Mouse (Mus musculus) embryonic facial prominence, embryonic 14.5 days (tissue): ENCODE measurements around the gene Naxe. TPM values are rescaled to one million over a fixed set of nuclear protein-coding genes. Genes with fewer than 3 reads are reported as not detected.
A peak's percentile ranks its signal among the peaks of the same experiment; 100 is the strongest.

Experiments used
- ATAC-seq: fragments of 200-750 bp; cut with Nextera tagmentation; 2 replicates; pipeline ENCODE4 v1.8.0; 2017; ENCODE audit warnings: low read depth, moderate number of reproducible peaks, moderate TSS enrichment
- DNase-seq: peaks from one replicate; pipeline ENCODE4 v3.0.0-alpha.2; 2015; ENCODE audit warnings: low spot score
- H3K27ac ChIP-seq: fragments of 300-500 bp; sonication (generic); replicated peaks from 2 replicates; pipeline ENCODE4 v1.5.1; 2014; ENCODE audit warnings: low read depth, mild to moderate bottlenecking, low read length, moderate library complexity
- H3K27me3 ChIP-seq: fragments of 300-500 bp; sonication (generic); replicated peaks from 2 replicates; pipeline ENCODE4 v1.6.1; 2014; ENCODE audit warnings: low read length; ENCODE audit not compliant: control insufficient read depth, insufficient read depth
- H3K36me3 ChIP-seq: fragments of 300-500 bp; sonication (generic); 2 replicates; pipeline ENCODE4 v1.6.1; 2014; ENCODE audit warnings: low read length, mixed read lengths; ENCODE audit not compliant: control insufficient read depth, insufficient read depth
- H3K4me1 ChIP-seq: fragments of 300-500 bp; sonication (generic); 2 replicates; pipeline ENCODE4 v1.6.1; 2014; ENCODE audit warnings: antibody characterized with exemption, low read length; ENCODE audit not compliant: control insufficient read depth, insufficient read depth
- H3K4me2 ChIP-seq: fragments of 300-500 bp; sonication (generic); 2 replicates; pipeline ENCODE4 v1.6.1; 2014; ENCODE audit warnings: low read depth, mild to moderate bottlenecking, low read length, moderate library complexity, mixed read lengths
- H3K4me3 ChIP-seq: fragments of 300-500 bp; sonication (generic); 2 replicates; pipeline ENCODE4 v1.5.1; 2014; ENCODE audit warnings: low read depth, mild to moderate bottlenecking, low read length
- H3K9ac ChIP-seq: fragments of 300-500 bp; sonication (generic); 2 replicates; pipeline ENCODE4 v1.6.1; 2014; ENCODE audit warnings: low read depth, mild to moderate bottlenecking, low read length, moderate library complexity, mixed read lengths
- H3K9me3 ChIP-seq: fragments of 300-500 bp; sonication (generic); 2 replicates; pipeline ENCODE4 v1.6.1; 2016; ENCODE audit warnings: low read length; ENCODE audit not compliant: control insufficient read depth
- WGBS: fragments of 180-500 bp; shearing (Covaris S2); extraction: QIAGEN DNeasy Blood & Tissue Kit; methylation state at CpG from one replicate; pipeline ENCODE4 v1.1.7; 2014; 5-methylcytosine and 5-hydroxymethylcytosine counted together
- polyA plus RNA-seq: library from polyadenylated mRNA; unstranded; fragments of >200 nt; fragmentation: Nextera tagmentation; extraction: Ambion mirVana; gene quantifications from 2 replicates; pipeline ENCODE4 v1.2.1, GENCODE M21; 2014

Gene Naxe
- polyA plus RNA-seq, 1 experiment from 2014 or later, result 179 TPM

GRCm38 (mm10) chr3:88077441-88077840 lies 19.1 kb upstream of the Naxe start:
- Histone ChIP-seq H3K27me3 (no peaks in the 10 kb centered on the region), H3K9me3 (no peaks in the 10 kb centered on the region), H3K4me3 (no peak overlapping the region), H3K27ac (no peak overlapping the region), H3K9ac (no peak overlapping the region), H3K4me2 (no peak overlapping the region), H3K36me3 (no peaks in the 10 kb centered on the region), H3K4me1 (0 out of 2 replicates have a peak, but pooled peaks cover 3% of the 10 kb centered on the region)
- ATAC-seq, result no peak
- DNase-seq, result no peak
- 31% methylated on average over 8 of the region's 8 CpGs for whole genome bisulfite sequencing

- Histone ChIP-seq H3K27ac (no peak overlapping the region), H3K4me2 (no peak overlapping the region), H3K9me3 (no peaks in the 10 kb centered on the region), H3K4me3 (no peak overlapping the region), H3K9ac (no peak overlapping the region), H3K4me1 (no peaks in the 10 kb centered on the region), H3K27me3 (no peaks in the 10 kb centered on the region), H3K36me3 (no peaks in the 10 kb centered on the region)
- no peak for DNase-seq
- no peak for ATAC-seq
- WGBS, result 78% methylated on average over 8 of the region's 8 CpGs
Observed at GRCm38 (mm10) chr3:88074766-88075165, 16.5 kb upstream of the Naxe start.

DNA sequence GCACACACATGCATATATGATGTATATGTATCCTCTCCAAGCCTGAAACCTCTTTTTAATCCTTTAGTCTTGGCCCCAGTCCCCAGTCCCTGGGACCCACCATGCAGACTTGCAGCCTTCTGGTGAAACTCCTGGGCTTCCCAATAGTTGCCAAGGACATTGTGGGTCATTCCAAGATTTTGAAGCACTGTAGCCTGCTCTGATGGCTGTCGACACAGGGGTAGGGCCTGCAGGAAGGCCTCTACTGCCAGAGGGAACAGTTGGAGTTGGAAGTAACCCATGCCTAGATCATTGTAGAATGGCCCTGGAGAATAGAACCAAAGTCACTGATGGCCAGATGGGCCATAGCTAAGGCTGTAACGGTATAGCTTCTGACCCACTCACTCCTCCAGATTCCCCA lies 16.1 kb upstream of the Naxe start:
- Histone ChIP-seq H3K4me3 (no peak overlapping the region), H3K9ac (no peak overlapping the region), H3K27me3 (no peaks in the 10 kb centered on the region), H3K36me3 (no peaks in the 10 kb centered on the region), H3K4me1 (no peaks in the 10 kb centered on the region), H3K27ac (no peak overlapping the region), H3K9me3 (no peaks in the 10 kb centered on the region), H3K4me2 (no peak overlapping the region)
- DNase-seq (no peak), ATAC-seq (no peak)
- WGBS, result 67% methylated on average over 2 of the region's 2 CpGs

DNA sequence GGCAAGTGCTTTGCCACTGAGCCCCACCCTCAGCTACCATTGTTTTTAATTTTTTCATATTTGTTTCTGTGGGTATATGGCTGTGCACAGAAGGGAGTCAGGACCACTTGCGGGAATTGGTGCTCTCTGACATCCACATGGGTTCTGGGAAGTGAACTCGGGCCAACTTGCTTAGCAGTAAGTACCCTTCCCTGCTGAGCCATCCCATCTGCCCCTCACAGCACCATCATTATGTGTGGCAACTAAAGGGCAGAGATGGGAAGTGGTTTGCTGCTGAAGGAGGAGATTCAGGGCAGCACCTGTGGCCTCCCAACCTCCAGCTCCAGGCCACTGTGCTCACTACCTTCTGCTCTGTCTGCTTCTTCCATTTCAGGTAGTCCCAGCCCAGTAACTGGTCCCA lies 15.3 kb upstream of the Naxe start:
- Histone ChIP-seq H3K9me3 (no peaks in the 10 kb centered on the region), H3K9ac (no peak overlapping the region), H3K4me2 (no peak overlapping the region), H3K4me1 (no peaks in the 10 kb centered on the region), H3K36me3 (no peaks in the 10 kb centered on the region), H3K4me3 (no peak overlapping the region), H3K27me3 (no peaks in the 10 kb centered on the region), H3K27ac (no peak overlapping the region)
- no peak for ATAC-seq
- no peak for DNase-seq
- 58% methylated on average over 2 of the region's 2 CpGs for whole genome bisulfite sequencing

- no peak overlapping the region for H3K27ac ChIP-seq
- H3K27me3 ChIP-seq, result no peaks in the 10 kb centered on the region
- peak; percentile 81 for ATAC-seq
- WGBS, result under 1% methylated on average over 5 of the region's 5 CpGs
- no peak overlapping the region for H3K4me2 ChIP-seq
- no peaks in the 10 kb centered on the region for H3K9me3 ChIP-seq
- peak; percentile 72 for DNase-seq
- H3K4me1 ChIP-seq, result no peaks in the 10 kb centered on the region
- no peaks in the 10 kb centered on the region for H3K36me3 ChIP-seq
- peak overlapping the region; percentile 35; the same call in 1 of the 2 replicates for H3K9ac ChIP-seq
- no peak overlapping the region for H3K4me3 ChIP-seq
Observed at GRCm38 (mm10) chr3:88071783-88072182, 13.5 kb upstream of the Naxe start.

- Histone ChIP-seq H3K27me3 (no peaks in the 10 kb centered on the region), H3K4me2 (no peak overlapping the region), H3K36me3 (no peaks in the 10 kb centered on the region), H3K9ac (no peak overlapping the region), H3K9me3 (no peaks in the 10 kb centered on the region), H3K4me3 (no peak overlapping the region), H3K27ac (no peak overlapping the region), H3K4me1 (no peaks in the 10 kb centered on the region)
- peak; percentile 53 for DNase-seq
- ATAC-seq, result 0 out of 2 replicates have a peak, but pooled peaks have one; percentile 12
- 16% methylated on average over 2 of the region's 2 CpGs for WGBS
Observed at GRCm38 (mm10) chr3:88068386-88068785, 10.1 kb upstream of the Naxe start.

DNA sequence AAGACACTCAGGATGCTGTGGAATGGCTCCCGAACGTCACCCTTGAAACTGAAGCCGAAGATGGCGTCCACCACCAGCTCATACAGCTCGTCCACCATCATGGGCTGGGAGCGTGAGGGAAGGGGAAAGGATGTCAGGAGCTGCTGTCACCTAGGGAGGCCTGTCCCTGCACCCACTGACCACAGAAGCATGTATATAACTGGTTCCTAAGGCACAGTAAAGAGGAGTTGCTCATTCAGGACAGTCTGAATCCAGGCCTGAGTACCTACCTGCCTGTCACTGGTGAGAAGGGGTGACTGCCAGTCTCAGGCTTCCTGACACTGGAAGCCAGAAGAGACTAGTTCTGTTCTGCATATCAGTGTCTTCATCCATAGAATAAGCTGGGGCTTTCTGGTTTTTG lies 1.3 kb downstream of the Naxe start:
- Histone ChIP-seq H3K9ac (peak overlapping the region; percentile 83), H3K4me3 (peak overlapping the region; percentile 89; the same call in 1 of the 2 replicates), H3K27me3 (no peaks in the 10 kb centered on the region), H3K4me2 (peak overlapping the region; percentile 93), H3K4me1 (peaks cover 5% of the 10 kb centered on the region; the same call in 1 of the 2 replicates), H3K36me3 (peaks cover 45% of the 10 kb centered on the region), H3K27ac (no peak overlapping the region), H3K9me3 (no peaks in the 10 kb centered on the region)
- no peak for ATAC-seq
- DNase-seq, result no peak
- 86% methylated on average over 6 of the region's 6 CpGs for WGBS

- ATAC-seq (no peak; the same call in 1 of the 2 replicates), DNase-seq (peak; percentile 5)
- no peak overlapping the region for H3K4me2 ChIP-seq
- H3K36me3 ChIP-seq, result peaks cover 37% of the 10 kb centered on the region
- WGBS, result 78% methylated on average over 3 of the region's 3 CpGs
- no peaks in the 10 kb centered on the region for H3K9me3 ChIP-seq
- no peak overlapping the region for H3K9ac ChIP-seq
- H3K4me3 ChIP-seq, result no peak overlapping the region
- no peaks in the 10 kb centered on the region for H3K27me3 ChIP-seq
- no peaks in the 10 kb centered on the region for H3K4me1 ChIP-seq
- no peak overlapping the region for H3K27ac ChIP-seq
Observed at GRCm38 (mm10) chr3:88049532-88049931, 8.8 kb downstream of the Naxe start.

GRCm38 (mm10) chr3:88042661-88043421 lies 15.5 kb downstream of the Naxe start, which contains the start of gene Gpatch4:
TSS of gene Gpatch4 (plus strand) at chr3:88043108.
- peaks cover 7% of the 10 kb centered on the region; the same call in 1 of the 2 replicates for H3K27me3 ChIP-seq
- H3K9ac ChIP-seq, result peak within 1 kb of the TSS; percentile 70
- H3K4me3 ChIP-seq, result peak within 1 kb of the TSS; percentile 72
- WGBS, result 13% methylated on average over 31 of the region's 36 CpGs
- ATAC-seq, result peak; percentile 96
- no peaks in the 10 kb centered on the region for H3K9me3 ChIP-seq
- H3K4me1 ChIP-seq, result peaks cover 4% of the 10 kb centered on the region; the same call in 1 of the 2 replicates
- 0 out of 2 replicates have a peak, but pooled peaks cover 4% of the 10 kb centered on the region for H3K36me3 ChIP-seq
- peak; percentile 98 for DNase-seq
- no peak within 1 kb of the TSS; the same call in 1 of the 2 replicates for H3K27ac ChIP-seq
- H3K4me2 ChIP-seq, result peak within 1 kb of the TSS; percentile 80
